Mouse (Mus musculus) hematopoietic stem cell, adult 5-6 weeks (primary cell): ENCODE results near the gene Elp4. TPM values are rescaled to one million over a fixed set of nuclear protein-coding genes. Genes with fewer than 3 reads are reported as not detected.

Experiments used
- ATAC-seq, 2 experiments: fragments of 125-278 bp in 1 of 2; replicated peaks in 1 of 2; 2 replicates each; pipeline ENCODE4 v1.8.0; 2016 to 2017; ENCODE audit warnings: inconsistent platforms in 2 of 2, mild to moderate bottlenecking in 2 of 2, moderate number of reproducible peaks in 2 of 2, low read depth in 1 of 2, moderate TSS enrichment in 1 of 2; ENCODE audit not compliant: low FRiP score in 2 of 2, poor library complexity in 2 of 2, severe bottlenecking in 2 of 2, insufficient read depth in 1 of 2, low TSS enrichment in 1 of 2
- total RNA-seq: library from RNA; stranded (forward); fragments of 172-1452, 232-1000 nt; gene quantifications from 2 replicates; pipeline ENCODE4 v1.2.3, GENCODE M21; 2017

Gene Elp4
- 17.5 and 25.2 TPM in 2 replicates for total RNA-seq

- peak; percentile 99 for ATAC-seq
Observed at GRCm38 (mm10) chr2:105903896-105904756, at the start of gene Elp4, which contains the start of gene Immp1l. Elp4 (minus strand) TSS chr2:105904564. Immp1l (plus strand) TSS chr2:105904638.

- no peak for ATAC-seq
Observed at GRCm38 (mm10) chr2:105953862-105954261, 49.5 kb upstream of the Elp4 start.

GRCm38 (mm10) chr2:105951350-105951940 is 47.1 kb upstream of the Elp4 start:
- no peak for ATAC-seq

GRCm38 (mm10) chr2:105950131-105950530 is 45.8 kb upstream of the Elp4 start:
- no peak for ATAC-seq

GRCm38 (mm10) chr2:105917623-105918346 is 13.4 kb upstream of the Elp4 start:
- ATAC-seq, result no peak

GRCm38 (mm10) chr2:105916671-105917070 is 12.3 kb upstream of the Elp4 start:
- no peak for ATAC-seq

- no peak for ATAC-seq
Observed at GRCm38 (mm10) chr2:105913655-105914366, 9.4 kb upstream of the Elp4 start.

GRCm38 (mm10) chr2:105910611-105911010 is 6.2 kb upstream of the Elp4 start:
- no peak for ATAC-seq

- no peak for ATAC-seq
Observed at GRCm38 (mm10) chr2:105908351-105908750, 4.0 kb upstream of the Elp4 start.

GRCm38 (mm10) chr2:105904757-105905146 is 388 bp upstream of the Elp4 start:
- ATAC-seq, result peak; percentile 40 to 61

GRCm38 (mm10) chr2:105890816-105891215 is 13.5 kb downstream of the Elp4 start:
- no peak for ATAC-seq

- ATAC-seq, result no peak
Observed at GRCm38 (mm10) chr2:105873403-105873802, 31.0 kb downstream of the Elp4 start.

GRCm38 (mm10) chr2:105854740-105855139 is 49.6 kb downstream of the Elp4 start:
- no peak for ATAC-seq

GRCm38 (mm10) chr2:105852971-105853370 is 51.4 kb downstream of the Elp4 start:
- no peak for ATAC-seq

- ATAC-seq, result no peak
Observed at GRCm38 (mm10) chr2:105851714-105852293, 52.6 kb downstream of the Elp4 start.

GRCm38 (mm10) chr2:105843151-105843550 is 61.2 kb downstream of the Elp4 start:
- ATAC-seq, result no peak

GRCm38 (mm10) chr2:105817965-105818364 is 86.4 kb downstream of the Elp4 start:
- no peak for ATAC-seq
